Mouse (Mus musculus) heart, embryonic 13.5 days (tissue): ENCODE data around the gene Lamb3. TPM values are rescaled to one million over a fixed set of nuclear protein-coding genes. Genes with fewer than 3 reads are reported as not detected.

ENCODE experiments used
- ATAC-seq: fragments of 200-750 bp; cut with Nextera tagmentation; 2 replicates; pipeline ENCODE4 v1.8.0; 2017; ENCODE audit warnings: moderate TSS enrichment; ENCODE audit not compliant: insufficient number of reproducible peaks, low FRiP score, low TSS enrichment; ENCODE audit errors: extremely low read depth
- H3K27ac ChIP-seq: fragments of 300-500 bp; sonication (generic); replicated peaks from 2 replicates; pipeline ENCODE4 v1.5.1; 2015; ENCODE audit warnings: moderate library complexity, mild to moderate bottlenecking, inconsistent platforms
- H3K27me3 ChIP-seq: fragments of 300-500 bp; sonication (generic); replicated peaks from 2 replicates; pipeline ENCODE4 v1.6.1; 2015; ENCODE audit warnings: mild to moderate bottlenecking, inconsistent platforms
- H3K36me3 ChIP-seq: fragments of 300-500 bp; sonication (generic); 2 replicates; pipeline ENCODE4 v1.6.1; 2015; ENCODE audit warnings: mild to moderate bottlenecking, inconsistent platforms
- H3K4me1 ChIP-seq: fragments of 300-500 bp; sonication (generic); 2 replicates; pipeline ENCODE4 v1.6.1; 2015; ENCODE audit warnings: inconsistent platforms
- H3K4me2 ChIP-seq: fragments of 300-500 bp; sonication (generic); 2 replicates; pipeline ENCODE4 v1.6.1; 2015; ENCODE audit warnings: inconsistent platforms, mild to moderate bottlenecking, moderate library complexity
- H3K4me3 ChIP-seq: fragments of 300-500 bp; sonication (generic); 2 replicates; pipeline ENCODE4 v1.5.1; 2015; ENCODE audit warnings: moderate library complexity, mild to moderate bottlenecking, inconsistent platforms
- H3K9ac ChIP-seq: fragments of 300-500 bp; sonication (generic); 2 replicates; pipeline ENCODE4 v1.6.1; 2015; ENCODE audit warnings: inconsistent platforms, mild to moderate bottlenecking, moderate library complexity
- H3K9me3 ChIP-seq: fragments of 300-500 bp; sonication (generic); 2 replicates; pipeline ENCODE4 v1.6.1; 2016; ENCODE audit warnings: inconsistent platforms
- WGBS: fragments of 180-500 bp; shearing (Covaris S2); methylation state at CpG from one replicate; pipeline ENCODE4 v1.1.7; 2015; ENCODE audit warnings: mixed read lengths; 5-methylcytosine and 5-hydroxymethylcytosine counted together
- polyA plus RNA-seq: library from polyadenylated mRNA; unstranded; fragments of >200 nt; fragmentation: Nextera tagmentation; extraction: Ambion mirVana; gene quantifications from 2 replicates; pipeline ENCODE4 v1.2.1, GENCODE M21; 2015

Lamb3 gene
- polyA plus RNA-seq, 1 experiment from 2014 or later, result 2.3 TPM

DNA sequence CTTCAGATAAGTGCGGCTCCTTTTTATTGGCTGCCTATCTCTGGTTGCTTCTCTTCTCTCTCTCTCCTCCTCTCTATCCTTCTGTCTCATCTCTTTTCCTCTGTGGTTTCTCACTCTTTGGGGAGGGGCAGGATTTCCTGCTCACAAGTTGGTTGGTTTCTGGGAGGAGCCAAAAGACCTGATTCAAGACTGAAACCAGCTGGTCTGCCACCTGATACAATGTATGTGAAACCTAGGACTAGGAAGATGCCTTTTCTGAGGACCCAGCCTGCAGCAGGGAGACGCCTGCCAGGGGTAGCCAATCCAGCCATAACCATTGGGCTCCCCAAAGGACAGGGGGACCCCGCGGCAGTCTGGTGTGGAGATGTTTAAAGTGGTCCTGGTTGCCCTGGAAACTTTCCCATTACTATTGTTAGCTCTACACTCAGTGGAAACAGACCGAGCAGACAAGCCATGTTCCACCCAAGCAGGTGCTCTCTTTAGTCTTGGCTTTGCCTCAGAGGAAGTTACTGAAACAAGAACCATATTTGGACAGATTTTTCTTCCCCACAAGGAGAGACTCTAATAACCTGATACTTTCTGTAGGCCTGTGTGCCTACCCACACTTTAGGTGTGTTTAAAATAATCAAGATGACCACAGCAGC lies 56.6 kb downstream of the Lamb3 start, which contains the start of gene Hsd11b1:
TSS of gene Hsd11b1 (minus strand) at position 121 of the 644 bp plus-strand sequence.
- Histone ChIP-seq H3K4me1 (peaks cover 29% of the 10 kb centered on the region), H3K4me2 (no peak within 1 kb of the TSS), H3K27me3 (no peaks in the 10 kb centered on the region), H3K4me3 (no peak within 1 kb of the TSS), H3K36me3 (no peaks in the 10 kb centered on the region), H3K27ac (peak within 1 kb of the TSS; percentile 12; the same call in 1 of the 2 replicates), H3K9me3 (no peaks in the 10 kb centered on the region), H3K9ac (no peak within 1 kb of the TSS)
- no peak for ATAC-seq
- 62% methylated on average over 5 of the region's 5 CpGs for WGBS

DNA sequence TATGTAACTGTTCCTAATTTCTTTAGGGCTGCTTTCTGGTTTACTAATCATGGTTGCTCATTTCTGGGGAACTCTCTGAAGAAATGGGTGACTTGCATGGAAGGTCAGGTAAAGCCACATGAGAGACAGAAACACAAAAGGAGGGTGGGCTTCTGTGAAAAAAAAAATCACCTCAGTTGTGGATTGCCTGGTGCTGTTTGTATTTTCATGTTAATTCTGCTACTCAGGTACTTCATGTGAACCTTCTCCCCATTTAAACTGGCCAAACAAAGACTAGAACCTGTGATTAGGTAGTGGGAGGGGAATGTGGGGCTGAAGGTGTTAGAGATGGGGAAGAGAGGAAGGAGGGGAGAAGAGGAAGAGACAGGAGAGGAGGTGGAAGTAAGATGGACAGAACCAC lies 58.2 kb downstream of the Lamb3 start:
- no peak overlapping the region for H3K9ac ChIP-seq
- no peak for ATAC-seq
- H3K4me2 ChIP-seq, result no peak overlapping the region
- H3K9me3 ChIP-seq, result no peaks in the 10 kb centered on the region
- H3K4me1 ChIP-seq, result peaks cover 29% of the 10 kb centered on the region
- H3K4me3 ChIP-seq, result no peak overlapping the region
- no peaks in the 10 kb centered on the region for H3K36me3 ChIP-seq
- no peaks in the 10 kb centered on the region for H3K27me3 ChIP-seq
- H3K27ac ChIP-seq, result no peak overlapping the region

DNA sequence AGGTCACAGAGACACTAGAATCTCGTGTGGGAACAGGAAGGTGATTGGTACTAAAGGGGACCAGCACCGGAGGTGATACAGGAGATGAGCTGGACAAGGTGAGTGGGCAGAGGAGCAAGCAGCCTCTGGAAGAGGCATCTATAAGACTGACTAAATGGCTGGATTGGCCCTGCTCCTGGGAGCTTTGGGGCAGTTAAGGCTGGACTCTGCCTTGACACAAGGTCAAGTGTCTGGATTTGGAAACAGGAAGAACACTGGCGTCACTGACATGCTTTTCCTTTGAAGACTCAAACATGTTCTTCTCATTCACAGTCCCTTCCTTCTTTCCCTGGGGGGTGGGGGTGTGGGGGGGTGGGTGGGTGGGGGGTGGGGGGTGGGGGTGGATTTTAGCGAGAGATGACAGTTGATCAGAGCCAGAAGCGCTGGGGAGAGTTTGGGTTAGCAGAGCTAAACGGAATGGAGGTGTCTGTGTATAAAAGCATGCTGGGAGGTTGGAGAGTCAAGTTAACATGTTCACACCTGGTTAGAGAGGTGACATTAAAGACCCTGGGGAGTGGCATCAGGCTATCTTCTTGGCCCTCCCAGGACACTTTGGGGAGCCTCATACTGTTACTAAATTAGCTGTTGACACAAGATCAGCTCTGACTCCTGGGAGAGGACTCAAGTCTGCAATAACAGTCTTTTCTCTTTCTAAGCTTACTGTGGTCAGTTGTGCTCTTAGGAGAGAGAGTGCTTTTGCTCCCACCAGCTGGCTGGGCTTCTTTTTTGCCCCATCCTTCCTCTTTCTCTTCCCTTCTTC lies 63.7 kb downstream of the Lamb3 start:
- ATAC-seq, result no peak
- Histone ChIP-seq H3K36me3 (no peaks in the 10 kb centered on the region), H3K9ac (peak overlapping the region; percentile 94), H3K9me3 (no peaks in the 10 kb centered on the region), H3K27ac (peak overlapping the region; percentile 97), H3K4me2 (peak overlapping the region; percentile 80), H3K27me3 (no peaks in the 10 kb centered on the region), H3K4me1 (peaks cover 24% of the 10 kb centered on the region), H3K4me3 (peak overlapping the region; percentile 63)
- 31% methylated on average over 6 of the region's 6 CpGs for WGBS

DNA sequence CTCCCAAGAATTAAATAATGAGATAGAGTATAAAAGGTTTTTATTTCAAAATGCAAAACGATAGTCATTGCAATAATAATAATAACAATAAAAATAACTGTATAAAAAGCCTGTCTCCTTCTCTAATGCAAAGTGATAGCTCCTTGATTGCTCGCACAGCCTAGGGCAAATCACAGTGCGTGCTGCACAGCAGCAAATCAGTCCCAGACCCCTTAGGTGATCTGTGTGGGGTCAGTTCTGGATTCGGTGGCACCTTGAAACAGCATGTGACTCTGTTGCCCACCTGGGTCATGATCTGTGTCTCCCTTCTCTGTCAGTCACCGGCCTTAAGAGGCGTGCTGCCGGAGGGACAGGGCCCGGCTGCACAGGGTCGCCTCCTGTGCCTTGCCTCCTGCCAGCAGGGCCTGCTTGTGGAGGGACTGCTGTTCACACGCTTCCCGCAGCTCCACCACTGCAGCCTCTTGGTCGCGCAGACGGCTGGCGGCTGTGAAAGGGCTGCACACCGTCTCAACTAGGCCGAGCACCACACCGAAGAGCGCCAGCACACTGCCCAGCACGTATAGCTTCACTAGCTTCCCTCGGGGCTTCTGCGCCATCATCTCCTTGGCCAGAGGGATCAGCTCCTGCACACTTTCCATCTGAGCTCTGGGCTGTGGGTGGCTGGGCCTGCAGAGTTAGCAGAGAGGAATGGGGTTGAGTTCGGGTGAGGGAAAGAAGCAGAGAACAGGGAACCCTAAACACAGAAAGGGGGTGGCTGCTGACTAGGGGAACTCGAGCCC lies 64.8 kb downstream of the Lamb3 start:
- H3K4me2 ChIP-seq, result peak overlapping the region; percentile 80
- no peaks in the 10 kb centered on the region for H3K36me3 ChIP-seq
- peaks cover 24% of the 10 kb centered on the region for H3K4me1 ChIP-seq
- peak overlapping the region; percentile 97 for H3K27ac ChIP-seq
- H3K9ac ChIP-seq, result peak overlapping the region; percentile 94
- H3K9me3 ChIP-seq, result no peaks in the 10 kb centered on the region
- no peaks in the 10 kb centered on the region for H3K27me3 ChIP-seq
- H3K4me3 ChIP-seq, result peak overlapping the region; percentile 63
- WGBS, result 16% methylated on average over 24 of the region's 24 CpGs
- peak; percentile 24; the same call in 1 of the 2 replicates for ATAC-seq

DNA sequence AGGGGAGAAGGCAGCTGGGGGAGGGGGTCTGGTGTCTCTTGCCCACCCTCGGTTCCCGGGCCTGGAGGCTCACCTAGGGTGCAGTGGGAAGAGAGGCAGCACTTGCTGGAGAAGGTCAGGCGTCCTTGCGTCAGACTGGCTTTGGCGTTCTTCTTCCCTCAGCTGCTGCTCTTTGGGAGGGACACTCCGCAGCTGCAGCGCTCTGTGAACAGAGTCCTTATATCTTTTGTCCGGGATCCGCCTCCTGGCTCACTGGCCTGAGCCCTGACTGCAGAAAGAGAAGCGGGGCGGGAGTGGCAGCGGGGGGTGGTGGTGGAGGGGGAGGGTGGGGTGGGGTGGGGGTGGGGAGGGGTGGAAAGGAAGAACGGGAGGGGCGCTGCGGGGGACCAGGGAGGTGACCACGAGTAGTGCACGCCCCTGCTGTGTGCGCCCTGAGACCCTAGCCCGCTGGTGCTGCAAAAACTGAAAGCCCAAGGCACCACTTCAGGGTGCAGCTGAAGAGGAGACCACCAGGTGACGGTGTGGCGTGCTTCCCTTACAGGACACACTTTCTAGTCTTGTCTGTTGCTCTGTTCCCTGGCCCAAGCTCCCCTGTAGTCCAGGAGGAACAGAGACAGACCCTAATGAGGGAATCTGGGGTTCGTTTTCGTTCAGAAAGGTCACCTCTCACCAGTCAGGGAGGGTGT lies 65.6 kb downstream of the Lamb3 start, which contains the start of gene G0s2:
TSS of gene G0s2 (minus strand) at position 302 of the 686 bp plus-strand sequence.
- H3K27ac ChIP-seq, result peak within 1 kb of the TSS; percentile 97
- H3K36me3 ChIP-seq, result no peaks in the 10 kb centered on the region
- under 1% methylated on average over 23 of the region's 23 CpGs for WGBS
- peak within 1 kb of the TSS; percentile 63 for H3K4me3 ChIP-seq
- H3K27me3 ChIP-seq, result no peaks in the 10 kb centered on the region
- H3K9me3 ChIP-seq, result no peaks in the 10 kb centered on the region
- H3K9ac ChIP-seq, result peak within 1 kb of the TSS; percentile 94
- H3K4me1 ChIP-seq, result peaks cover 24% of the 10 kb centered on the region
- peak within 1 kb of the TSS; percentile 80 for H3K4me2 ChIP-seq
- peak; percentile 71 for ATAC-seq

DNA sequence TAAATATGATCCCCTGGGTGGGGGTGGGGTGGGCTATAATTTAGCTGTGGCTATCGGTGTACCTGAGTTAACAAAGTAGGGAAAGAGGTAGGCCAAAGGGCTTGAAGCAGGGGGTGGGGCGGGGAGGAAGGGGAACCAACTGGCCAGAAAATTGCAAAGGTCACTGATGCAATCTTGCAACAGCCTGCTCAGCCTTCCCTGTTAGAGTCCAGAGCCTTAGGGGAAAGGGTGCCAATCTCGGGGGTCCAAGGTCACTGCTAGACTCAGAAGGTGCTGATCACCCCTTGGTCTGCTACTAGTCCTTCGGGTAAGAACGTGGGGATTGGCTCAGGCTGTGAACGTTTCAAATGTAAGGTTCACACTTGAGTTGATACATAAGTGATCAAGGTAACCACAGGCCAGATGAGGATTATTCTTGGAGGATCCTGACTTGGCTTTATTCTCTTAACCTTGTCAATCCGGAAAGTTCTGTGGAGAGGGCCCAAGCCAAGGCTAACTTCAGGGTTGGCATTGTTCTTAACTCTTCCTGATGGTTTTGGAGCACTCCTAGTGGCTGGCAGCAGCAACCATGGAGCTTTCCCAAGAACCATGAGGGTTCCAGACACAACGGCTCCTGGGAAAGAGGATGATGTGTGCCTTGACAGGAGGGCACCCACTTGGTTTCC lies 67.0 kb downstream of the Lamb3 start:
- Histone ChIP-seq H3K9me3 (no peaks in the 10 kb centered on the region), H3K9ac (no peak overlapping the region), H3K4me2 (no peak overlapping the region), H3K27me3 (no peaks in the 10 kb centered on the region), H3K4me1 (peaks cover 29% of the 10 kb centered on the region), H3K4me3 (no peak overlapping the region), H3K36me3 (no peaks in the 10 kb centered on the region), H3K27ac (no peak overlapping the region)
- WGBS, result 74% methylated on average over 8 of the region's 8 CpGs
- no peak for ATAC-seq

DNA sequence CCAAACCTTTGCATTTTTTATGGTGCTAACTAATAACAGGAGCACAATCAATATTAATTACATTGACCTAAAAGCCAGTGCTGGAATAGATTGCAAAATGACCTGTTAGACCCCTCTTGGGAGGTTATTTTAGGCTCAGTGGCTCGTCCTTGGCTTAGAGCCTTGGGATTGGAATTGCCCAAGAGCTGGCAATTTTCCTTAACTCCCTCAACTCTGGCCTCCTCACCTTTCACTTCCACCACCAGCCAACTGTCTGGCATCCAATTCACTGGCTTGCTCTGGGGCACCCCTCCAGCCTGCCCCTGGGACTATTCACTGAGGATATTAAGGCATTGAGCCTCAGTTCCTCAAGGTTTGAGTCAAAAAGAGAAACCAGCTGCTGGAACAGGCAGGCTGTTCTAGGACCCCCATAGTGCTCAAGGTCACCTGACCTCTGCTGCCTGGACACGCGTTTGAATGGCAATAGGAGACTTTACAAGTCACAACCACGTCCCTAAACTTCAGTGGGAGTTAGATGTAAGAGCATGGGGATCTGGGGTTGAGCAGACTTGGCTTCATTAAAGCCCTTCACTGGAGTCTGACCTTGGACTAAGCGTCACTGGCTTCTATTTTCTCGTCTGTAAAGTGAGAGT lies 71.0 kb downstream of the Lamb3 start:
- no peak for ATAC-seq
- Histone ChIP-seq H3K9me3 (no peaks in the 10 kb centered on the region), H3K27me3 (no peaks in the 10 kb centered on the region), H3K27ac (no peak overlapping the region), H3K4me2 (no peak overlapping the region), H3K9ac (no peak overlapping the region), H3K4me3 (no peak overlapping the region), H3K4me1 (peaks cover 9% of the 10 kb centered on the region), H3K36me3 (no peaks in the 10 kb centered on the region)
- 35% methylated on average over 6 of the region's 6 CpGs for WGBS

DNA sequence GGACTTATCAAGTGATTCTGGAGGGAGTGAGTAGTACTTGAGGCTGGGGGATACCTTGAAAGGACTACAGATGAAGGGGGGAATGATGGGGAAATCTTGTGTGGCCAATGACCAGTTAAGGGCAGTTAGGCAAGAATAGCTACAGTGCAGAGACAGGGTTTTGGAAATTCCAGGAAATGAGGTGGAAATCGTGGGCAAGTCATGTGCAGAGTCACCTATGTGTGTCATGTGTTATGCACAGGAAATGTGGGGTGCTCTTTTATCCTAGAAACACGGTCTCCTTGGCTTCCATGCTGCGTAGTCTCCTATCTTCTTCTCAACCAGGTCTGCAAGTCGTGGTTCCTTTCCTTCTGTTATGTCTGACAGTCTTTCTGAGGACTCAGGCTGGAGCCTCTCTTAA lies 72.0 kb downstream of the Lamb3 start:
- Histone ChIP-seq H3K36me3 (no peaks in the 10 kb centered on the region), H3K9me3 (no peaks in the 10 kb centered on the region), H3K4me2 (no peak overlapping the region), H3K4me3 (no peak overlapping the region), H3K9ac (no peak overlapping the region), H3K27ac (no peak overlapping the region), H3K4me1 (peaks cover 6% of the 10 kb centered on the region), H3K27me3 (no peaks in the 10 kb centered on the region)
- no peak for ATAC-seq
- WGBS, result 74% methylated on average over 4 of the region's 4 CpGs

DNA sequence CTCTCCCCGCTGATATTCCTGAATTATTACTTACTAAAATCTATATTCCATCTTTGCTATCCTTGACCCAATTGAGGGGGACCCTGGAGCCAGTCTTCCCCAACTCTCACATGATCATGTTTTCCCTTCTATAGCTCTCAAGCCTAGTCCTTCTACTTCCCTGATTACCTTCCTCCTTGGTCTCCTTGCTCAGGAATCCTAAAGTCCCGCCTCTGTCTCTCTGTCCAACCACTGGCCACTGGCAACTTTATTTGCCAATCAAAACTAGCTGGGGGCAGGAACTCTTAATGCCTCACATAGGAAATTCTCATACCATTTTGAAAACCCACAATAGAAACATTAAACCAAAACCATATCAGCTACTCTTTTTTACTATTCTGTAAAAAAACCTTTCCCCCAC lies 73.8 kb downstream of the Lamb3 start:
- H3K36me3 ChIP-seq, result no peaks in the 10 kb centered on the region
- no peak overlapping the region for H3K4me2 ChIP-seq
- WGBS, result 80% methylated on average over 2 of the region's 2 CpGs
- H3K27ac ChIP-seq, result no peak overlapping the region
- H3K9ac ChIP-seq, result no peak overlapping the region
- no peaks in the 10 kb centered on the region for H3K27me3 ChIP-seq
- no peaks in the 10 kb centered on the region for H3K9me3 ChIP-seq
- H3K4me1 ChIP-seq, result peaks cover 6% of the 10 kb centered on the region
- no peak overlapping the region for H3K4me3 ChIP-seq
- ATAC-seq, result no peak

DNA sequence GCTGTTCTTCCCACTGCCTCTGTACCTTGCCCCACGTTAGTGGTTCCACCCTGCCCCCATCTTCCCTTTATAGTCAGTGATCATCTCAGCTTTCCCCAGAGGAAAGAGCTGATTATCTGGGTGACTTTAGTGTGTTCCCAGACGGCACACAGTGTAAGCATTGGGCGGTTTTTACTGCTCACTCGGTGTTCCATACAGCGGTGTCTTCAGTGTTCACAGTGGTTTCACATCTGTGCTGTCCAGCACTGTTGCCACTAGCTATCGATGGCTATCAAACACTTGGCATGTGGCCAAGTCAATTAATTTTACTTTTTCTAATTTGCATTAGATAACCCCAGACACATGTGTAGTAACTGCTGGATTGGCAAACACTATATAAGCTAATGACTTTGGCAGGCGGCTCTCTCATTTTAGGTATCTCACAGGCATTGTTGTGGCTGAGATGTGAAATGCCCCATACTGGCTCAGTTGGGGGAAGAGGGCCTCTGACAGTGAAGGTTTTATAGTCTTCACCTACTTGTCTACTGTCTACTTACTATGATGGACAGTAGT lies 76.8 kb downstream of the Lamb3 start:
- H3K4me3 ChIP-seq, result no peak overlapping the region
- no peak for ATAC-seq
- no peak overlapping the region for H3K27ac ChIP-seq
- no peaks in the 10 kb centered on the region for H3K4me1 ChIP-seq
- no peak overlapping the region for H3K4me2 ChIP-seq
- H3K9me3 ChIP-seq, result no peaks in the 10 kb centered on the region
- no peaks in the 10 kb centered on the region for H3K27me3 ChIP-seq
- H3K9ac ChIP-seq, result no peak overlapping the region
- WGBS, result 78% methylated on average over 7 of the region's 7 CpGs
- H3K36me3 ChIP-seq, result no peaks in the 10 kb centered on the region
